In genomic region chr7:48810652-48811051, GRCm38 (mm10) we compare ENCODE assay signal across 24 mouse cellular contexts. TPM values are rescaled to one million over a fixed set of nuclear protein-coding genes. Genes with fewer than 3 reads are reported as not detected.
"Had no signal": no experiment of that assay in that cellular context is flagged by ENCODE, and none has a peak within 500 bp of the region (broad histone marks: within the 10 kb centered on the region; RNA-seq: fewer than 3 reads in every experiment).

No protein-coding gene starts in this region.

- H3K4me1 ChIP-seq: liver, embryonic 15.5 days; lung, embryonic 15.5 days; neural tube, embryonic 13.5 days; neural tube, embryonic 15.5 days had no signal

- H3K9me3 ChIP-seq: liver, embryonic 15.5 days; lung, embryonic 15.5 days; megakaryocyte, embryonic 14.5 days; neural tube, embryonic 13.5 days; neural tube, embryonic 15.5 days had no signal

- H3K4me3 ChIP-seq: liver, embryonic 15.5 days; lung, embryonic 15.5 days; megakaryocyte, embryonic 14.5 days; myocyte; neural tube, embryonic 13.5 days; neural tube, embryonic 15.5 days had no signal

- ATAC-seq: lung, postnatal 0 days; midbrain, embryonic 16.5 days had no signal

- H3K27ac ChIP-seq: liver, embryonic 15.5 days; lung, embryonic 15.5 days; macrophage; neural tube, embryonic 13.5 days; neural tube, embryonic 15.5 days had no signal

- DNase-seq: lung, adult 2 months; lung, postnatal 14 days; lung, postnatal 36 days; midbrain, embryonic 14.5 days; retina, postnatal 1 day; right cerebral cortex, adult 18-20 months; right cerebral cortex, postnatal 25 days; right cerebral cortex, postnatal 4 days; spleen, adult 18-20 months; thymus, adult 18-20 months; thymus, postnatal 14 days; thymus, postnatal 4 days had no signal

- H3K9ac ChIP-seq: liver, embryonic 15.5 days; lung, embryonic 15.5 days; neural tube, embryonic 13.5 days; neural tube, embryonic 15.5 days had no signal

- H3K4me2 ChIP-seq: liver, embryonic 15.5 days; lung, embryonic 15.5 days; midbrain, embryonic 11.5 days; neural tube, embryonic 13.5 days; neural tube, embryonic 15.5 days had no signal

- H3K27me3 ChIP-seq: liver, embryonic 15.5 days; lung, embryonic 15.5 days; megakaryocyte, embryonic 14.5 days; neural tube, embryonic 13.5 days; neural tube, embryonic 15.5 days had no signal

RNA-seq across cellular contexts. Expression of gene Csrp3, which starts 37.2 kb away (rescaled TPM):
- polyA plus RNA-seq: macrophage; midbrain, embryonic 11.5 days; midbrain, embryonic 16.5 days; small intestine, adult 2 months; urinary bladder, adult 2 months had no signal
